Mouse (Mus musculus) neural tube, embryonic 11.5 days (tissue): ENCODE measurements at regions not wholly inside any gene's neighbourhood (a gene's known extent, or its start where the extent isn't known, plus 50 kb on each side); places are given as distances from the start of the nearest gene placed in this dataset.

ENCODE experiments used
- ATAC-seq: fragments of 200-750 bp; cut with Nextera tagmentation; 2 replicates; pipeline ENCODE4 v1.8.0; 2017; ENCODE audit warnings: moderate number of reproducible peaks, mild to moderate bottlenecking, moderate TSS enrichment, moderate library complexity; ENCODE audit not compliant: insufficient read depth, low FRiP score, low TSS enrichment
- DNase-seq: peaks from one replicate; pipeline ENCODE4 v3.0.0-alpha.2; 2015; ENCODE audit warnings: low spot score
- H3K27ac ChIP-seq: fragments of 300-500 bp; sonication (generic); 2 replicates; pipeline ENCODE4 v1.5.1; 2014; ENCODE audit warnings: low read depth, mild to moderate bottlenecking, low read length
- H3K27me3 ChIP-seq: fragments of 300-500 bp; sonication (generic); 2 replicates; pipeline ENCODE4 v1.6.1; 2014; ENCODE audit warnings: mild to moderate bottlenecking, low read length, mixed read lengths; ENCODE audit not compliant: control insufficient read depth, insufficient read depth
- H3K36me3 ChIP-seq: fragments of 300-500 bp; sonication (generic); 2 replicates; pipeline ENCODE4 v1.6.1; 2014; ENCODE audit warnings: mild to moderate bottlenecking, low read length, moderate library complexity, mixed read lengths; ENCODE audit not compliant: control insufficient read depth, insufficient read depth
- H3K4me1 ChIP-seq: fragments of 300-500 bp; sonication (generic); 2 replicates; pipeline ENCODE4 v1.6.1; 2014; ENCODE audit warnings: low read length, mixed read lengths; ENCODE audit not compliant: control insufficient read depth, insufficient read depth
- H3K4me2 ChIP-seq: fragments of 300-500 bp; sonication (generic); 2 replicates; pipeline ENCODE4 v1.6.1; 2014; ENCODE audit warnings: low read depth, mild to moderate bottlenecking, moderate library complexity
- H3K4me3 ChIP-seq: fragments of 300-500 bp; sonication (generic); 2 replicates; pipeline ENCODE4 v1.5.1; 2014; ENCODE audit warnings: low read depth, low read length
- H3K9ac ChIP-seq: fragments of 300-500 bp; sonication (generic); 2 replicates; pipeline ENCODE4 v1.6.1; 2014; ENCODE audit warnings: mild to moderate bottlenecking, low read length
- H3K9me3 ChIP-seq: fragments of 300-500 bp; sonication (generic); 2 replicates; pipeline ENCODE4 v1.6.1; 2016; ENCODE audit warnings: low read length; ENCODE audit not compliant: control insufficient read depth
- WGBS: fragments of 180-500 bp; shearing (Covaris S2); extraction: QIAGEN DNeasy Blood & Tissue Kit; methylation state at CpG from one replicate; pipeline ENCODE4 v1.1.7; 2014; 5-methylcytosine and 5-hydroxymethylcytosine counted together

DNA sequence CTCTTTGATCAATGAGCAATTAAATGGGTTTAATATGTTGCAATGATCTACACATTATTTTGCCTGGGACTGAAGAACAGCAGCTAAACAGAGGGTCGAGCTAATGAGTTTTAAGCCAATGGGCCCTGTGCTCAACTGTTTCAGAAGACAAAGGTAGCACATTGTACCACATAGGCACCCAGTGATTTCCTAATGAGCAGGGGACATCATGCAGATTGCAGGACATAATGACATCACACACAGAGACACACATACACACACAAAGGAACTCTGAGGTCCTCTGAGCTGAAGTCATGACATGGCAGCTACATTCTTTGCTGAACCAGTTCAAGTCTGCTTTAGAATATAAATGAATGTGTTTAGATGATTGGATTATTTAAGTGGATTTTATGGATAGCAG is 71.9 kb downstream of the Zfp330 start:
- no peak overlapping the region for H3K4me2 ChIP-seq
- H3K9me3 ChIP-seq, result no peaks in the 10 kb centered on the region
- DNase-seq (no peak), ATAC-seq (no peak)
- H3K4me1 ChIP-seq, result no peaks in the 10 kb centered on the region
- no peaks in the 10 kb centered on the region for H3K27me3 ChIP-seq
- 82% methylated on average over 1 of the region's 1 CpGs for WGBS
- H3K4me3 ChIP-seq, result no peak overlapping the region
- no peaks in the 10 kb centered on the region for H3K36me3 ChIP-seq
- no peak overlapping the region for H3K27ac ChIP-seq
- no peak overlapping the region for H3K9ac ChIP-seq

DNA sequence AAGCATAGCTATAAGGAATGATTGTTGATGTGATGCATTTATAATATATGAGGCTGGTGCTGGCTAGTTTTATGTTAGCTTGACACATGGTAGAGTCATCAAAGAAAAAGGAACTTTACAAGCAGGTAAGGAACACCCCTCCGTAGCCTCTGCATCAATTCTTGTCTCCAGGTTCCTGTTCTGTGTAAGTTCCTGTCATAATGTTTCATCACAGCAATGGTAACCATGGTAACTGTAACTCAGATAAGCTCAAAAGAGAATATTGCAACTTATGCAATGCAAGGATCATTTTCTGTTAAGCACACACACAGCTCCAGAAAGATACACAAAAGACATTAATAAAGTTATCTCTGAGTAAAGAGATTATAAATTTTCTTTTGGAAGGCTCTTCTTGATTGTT is 73.5 kb downstream of the Zfp330 start:
- ATAC-seq (no peak), DNase-seq (no peak)
- Histone ChIP-seq H3K4me1 (no peaks in the 10 kb centered on the region), H3K27me3 (no peaks in the 10 kb centered on the region), H3K4me2 (no peak overlapping the region), H3K36me3 (no peaks in the 10 kb centered on the region), H3K9ac (no peak overlapping the region), H3K27ac (no peak overlapping the region), H3K9me3 (no peaks in the 10 kb centered on the region), H3K4me3 (no peak overlapping the region)
- 76% methylated on average over 1 of the region's 1 CpGs for WGBS

DNA sequence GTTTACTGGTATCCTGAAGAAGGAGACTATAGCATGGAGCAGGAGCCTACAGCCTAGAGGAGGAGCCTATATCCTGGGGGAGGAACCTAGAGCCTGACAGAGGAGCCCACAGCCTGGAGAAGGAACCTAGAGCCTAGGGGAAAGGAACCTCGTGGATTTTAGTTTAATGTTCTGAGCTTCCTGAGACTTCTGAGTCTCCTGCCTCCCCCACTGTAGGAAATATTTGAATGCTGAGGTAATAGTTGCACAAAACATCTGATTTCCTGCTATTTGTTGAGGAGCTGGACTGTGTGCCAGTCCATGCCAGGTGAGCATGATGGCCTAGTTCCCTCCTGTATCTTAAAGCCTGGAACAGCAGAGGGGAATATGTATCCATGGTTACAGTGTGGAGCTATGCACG is 74.7 kb downstream of the Zfp330 start:
- Histone ChIP-seq H3K27ac (no peak overlapping the region), H3K4me1 (no peaks in the 10 kb centered on the region), H3K36me3 (no peaks in the 10 kb centered on the region), H3K4me3 (no peak overlapping the region), H3K9ac (no peak overlapping the region), H3K27me3 (no peaks in the 10 kb centered on the region), H3K4me2 (no peak overlapping the region), H3K9me3 (no peaks in the 10 kb centered on the region)
- DNase-seq (no peak), ATAC-seq (no peak)
- 75% methylated on average over 2 of the region's 2 CpGs for WGBS

DNA sequence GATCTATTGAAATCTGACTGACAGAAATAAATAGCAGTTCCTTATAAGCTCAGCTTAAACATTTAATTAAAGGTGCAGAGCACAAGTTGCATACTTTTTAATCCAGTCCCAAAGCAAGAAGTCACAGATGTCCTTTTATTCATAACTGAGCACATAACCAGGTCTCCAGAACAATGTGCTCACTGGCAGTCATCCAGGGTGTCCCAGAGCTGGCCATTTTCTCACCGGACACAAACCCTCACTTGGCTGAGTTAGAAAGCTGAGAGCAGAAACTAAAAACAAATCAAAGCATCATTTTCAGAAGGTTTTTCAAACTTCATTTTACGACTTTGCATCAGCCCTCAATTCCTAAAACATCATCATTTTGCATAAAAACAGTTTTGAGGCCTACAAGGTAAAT is 75.9 kb downstream of the Zfp330 start:
- no peaks in the 10 kb centered on the region for H3K4me1 ChIP-seq
- no peak overlapping the region for H3K27ac ChIP-seq
- ATAC-seq (no peak), DNase-seq (no peak)
- WGBS, result 84% methylated on average over 2 of the region's 2 CpGs
- H3K4me3 ChIP-seq, result no peak overlapping the region
- H3K9me3 ChIP-seq, result no peaks in the 10 kb centered on the region
- H3K36me3 ChIP-seq, result no peaks in the 10 kb centered on the region
- H3K27me3 ChIP-seq, result no peaks in the 10 kb centered on the region
- H3K9ac ChIP-seq, result no peak overlapping the region
- H3K4me2 ChIP-seq, result no peak overlapping the region

DNA sequence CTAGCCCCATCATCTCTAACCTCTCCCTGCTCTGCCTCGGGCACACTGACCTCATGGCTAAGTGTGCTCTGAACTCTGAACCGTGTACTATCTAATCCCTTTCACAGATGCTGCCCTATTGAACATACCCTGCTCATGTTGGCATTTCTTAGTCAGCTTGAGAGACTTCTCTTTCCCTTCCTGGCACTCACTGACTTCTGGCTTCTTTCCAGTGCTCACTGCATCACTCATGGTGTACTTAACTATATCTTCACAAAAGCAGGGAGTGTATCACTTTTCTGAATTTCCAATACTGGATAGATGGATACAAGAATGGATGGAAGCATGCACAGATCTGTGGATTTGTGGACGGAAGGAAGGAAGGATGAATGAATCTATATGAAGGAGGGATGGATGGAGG is 80.9 kb downstream of the Zfp330 start:
- no peaks in the 10 kb centered on the region for H3K9me3 ChIP-seq
- H3K4me3 ChIP-seq, result no peak overlapping the region
- no peaks in the 10 kb centered on the region for H3K36me3 ChIP-seq
- no peak overlapping the region for H3K27ac ChIP-seq
- H3K4me1 ChIP-seq, result no peaks in the 10 kb centered on the region
- no peak overlapping the region for H3K9ac ChIP-seq
- ATAC-seq, result no peak
- WGBS, result 81% methylated on average over 3 of the region's 3 CpGs
- no peaks in the 10 kb centered on the region for H3K27me3 ChIP-seq
- DNase-seq, result no peak
- no peak overlapping the region for H3K4me2 ChIP-seq

DNA sequence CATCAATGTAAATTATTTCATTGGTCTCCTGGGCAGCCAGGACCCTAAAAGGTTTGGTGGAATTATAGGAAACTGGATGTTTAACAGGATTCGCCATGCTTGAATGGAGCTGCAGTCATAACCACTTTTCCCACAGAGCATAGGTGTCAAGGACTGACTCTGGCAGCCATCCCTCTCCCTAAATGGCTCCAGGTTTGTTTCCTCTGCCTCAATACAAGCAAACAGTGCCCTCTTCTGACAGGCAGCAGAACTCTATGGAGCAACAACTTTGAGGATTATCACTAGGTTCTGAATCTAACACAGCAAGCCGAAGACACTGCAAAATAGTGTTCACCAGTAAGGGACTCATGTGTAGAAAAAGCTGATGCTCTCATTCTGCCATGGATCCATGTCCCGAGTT is 84.6 kb downstream of the Zfp330 start:
- Histone ChIP-seq H3K4me3 (no peak overlapping the region), H3K4me2 (no peak overlapping the region), H3K27me3 (no peaks in the 10 kb centered on the region), H3K4me1 (no peaks in the 10 kb centered on the region), H3K27ac (no peak overlapping the region), H3K9me3 (no peaks in the 10 kb centered on the region), H3K9ac (no peak overlapping the region), H3K36me3 (no peaks in the 10 kb centered on the region)
- DNase-seq, result peak; percentile 25
- WGBS, result 59% methylated on average over 3 of the region's 3 CpGs
- peak; percentile 53; the same call in 1 of the 2 replicates for ATAC-seq

DNA sequence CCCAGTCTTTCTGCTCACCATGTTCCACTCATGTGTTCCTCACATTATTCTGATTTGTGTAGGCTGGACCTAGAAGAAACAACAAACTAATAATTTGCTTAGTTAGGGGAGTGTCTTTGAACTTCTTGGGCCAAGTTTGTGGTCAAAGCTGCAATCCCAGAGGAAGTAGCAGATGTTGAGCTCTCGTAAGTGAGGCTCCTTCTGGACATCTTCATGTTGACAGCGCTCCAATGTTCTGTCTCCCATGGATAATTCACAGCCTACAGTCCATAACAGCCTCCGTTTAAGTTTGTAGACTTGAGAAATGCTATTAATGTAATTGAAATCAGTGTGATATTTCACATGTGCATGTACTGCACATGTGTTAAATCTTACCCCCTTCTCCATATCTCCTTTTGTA is 88.0 kb downstream of the Zfp330 start:
- Histone ChIP-seq H3K4me2 (no peak overlapping the region), H3K27me3 (no peaks in the 10 kb centered on the region), H3K4me3 (no peak overlapping the region), H3K9me3 (no peaks in the 10 kb centered on the region), H3K27ac (no peak overlapping the region), H3K36me3 (no peaks in the 10 kb centered on the region), H3K4me1 (no peaks in the 10 kb centered on the region), H3K9ac (no peak overlapping the region)
- ATAC-seq (no peak), DNase-seq (no peak)
- WGBS, result 83% methylated on average over 3 of the region's 3 CpGs

DNA sequence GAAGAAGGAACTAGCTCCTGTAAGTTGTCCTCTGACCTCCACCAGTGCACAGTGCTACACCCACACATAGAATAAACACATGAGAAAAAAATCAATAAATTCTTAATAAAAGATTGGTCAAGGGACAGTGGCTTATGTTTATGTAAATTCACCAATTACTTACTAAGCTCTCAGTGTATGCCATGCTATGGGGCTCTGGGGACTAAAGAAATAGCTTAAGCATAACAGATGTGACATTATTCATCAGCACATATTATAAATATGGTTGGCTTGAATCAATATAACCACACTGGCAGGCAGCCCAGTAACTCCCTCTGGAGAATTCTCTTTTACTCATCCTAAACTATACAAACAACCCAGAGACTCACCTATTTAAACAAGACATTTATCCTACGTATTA is 95.2 kb downstream of the Zfp330 start:
- Histone ChIP-seq H3K9ac (no peak overlapping the region), H3K9me3 (no peaks in the 10 kb centered on the region), H3K4me1 (no peaks in the 10 kb centered on the region), H3K4me2 (no peak overlapping the region), H3K27me3 (no peaks in the 10 kb centered on the region), H3K27ac (no peak overlapping the region), H3K36me3 (no peaks in the 10 kb centered on the region), H3K4me3 (no peak overlapping the region)
- DNase-seq (no peak), ATAC-seq (peak; percentile 27; the same call in 1 of the 2 replicates)
- 70% methylated on average over 1 of the region's 1 CpGs for WGBS

DNA sequence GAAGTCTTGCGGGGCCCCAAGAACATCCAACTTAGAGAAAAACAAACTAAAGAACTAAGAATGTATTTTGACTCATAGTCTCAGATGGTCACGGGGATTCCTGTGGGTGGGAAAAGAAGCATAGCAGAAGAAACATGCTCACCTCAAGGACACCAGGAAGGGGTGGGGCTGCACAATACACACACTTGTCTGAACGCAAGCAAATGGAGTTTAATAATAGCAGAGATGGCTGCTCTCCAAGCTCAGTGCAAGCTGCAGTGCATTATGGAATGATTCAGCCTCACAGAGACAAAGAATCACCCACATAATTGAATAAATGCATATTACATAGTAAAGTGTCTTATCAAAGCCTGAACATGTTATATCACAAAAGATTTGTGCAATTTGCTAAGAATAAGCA is 96.2 kb downstream of the Zfp330 start:
- WGBS, result 91% methylated on average over 3 of the region's 3 CpGs
- ATAC-seq, result no peak
- no peak overlapping the region for H3K27ac ChIP-seq
- H3K4me1 ChIP-seq, result no peaks in the 10 kb centered on the region
- no peak overlapping the region for H3K4me3 ChIP-seq
- no peak overlapping the region for H3K4me2 ChIP-seq
- no peak overlapping the region for H3K9ac ChIP-seq
- DNase-seq, result no peak
- no peaks in the 10 kb centered on the region for H3K27me3 ChIP-seq
- no peaks in the 10 kb centered on the region for H3K9me3 ChIP-seq
- no peaks in the 10 kb centered on the region for H3K36me3 ChIP-seq
